Mouse (Mus musculus) midbrain, embryonic 13.5 days (tissue): Measurements from ENCODE around the gene Hnrnpa1. TPM values are rescaled to one million over a fixed set of nuclear protein-coding genes. Genes with fewer than 3 reads are reported as not detected.

ENCODE experiments used
- ATAC-seq: fragments of 200-750 bp; cut with Nextera tagmentation; 2 replicates; pipeline ENCODE4 v1.8.0; 2017; ENCODE audit warnings: mild to moderate bottlenecking, moderate TSS enrichment, moderate library complexity
- H3K27ac ChIP-seq: fragments of 300-500 bp; sonication (generic); 2 replicates; pipeline ENCODE4 v1.5.1; 2015; ENCODE audit warnings: inconsistent platforms, mild to moderate bottlenecking, moderate library complexity
- H3K27me3 ChIP-seq: fragments of 300-500 bp; sonication (generic); 2 replicates; pipeline ENCODE4 v1.6.1; 2015; ENCODE audit warnings: mild to moderate bottlenecking, inconsistent platforms
- H3K36me3 ChIP-seq: fragments of 300-500 bp; sonication (generic); 2 replicates; pipeline ENCODE4 v1.6.1; 2015; ENCODE audit warnings: mild to moderate bottlenecking, inconsistent platforms
- H3K4me1 ChIP-seq: fragments of 300-500 bp; sonication (generic); replicated peaks from 2 replicates; pipeline ENCODE4 v1.6.1; 2015; ENCODE audit warnings: inconsistent platforms
- H3K4me2 ChIP-seq: fragments of 300-500 bp; sonication (generic); replicated peaks from 2 replicates; pipeline ENCODE4 v1.6.1; 2015; ENCODE audit warnings: moderate library complexity, mild to moderate bottlenecking, inconsistent platforms
- H3K4me3 ChIP-seq: fragments of 300-500 bp; sonication (generic); replicated peaks from 2 replicates; pipeline ENCODE4 v1.5.1; 2015; ENCODE audit warnings: mild to moderate bottlenecking, inconsistent platforms
- H3K9ac ChIP-seq: fragments of 300-500 bp; sonication (generic); replicated peaks from 2 replicates; pipeline ENCODE4 v1.6.1; 2015; ENCODE audit warnings: mild to moderate bottlenecking, inconsistent platforms
- H3K9me3 ChIP-seq: fragments of 300-500 bp; sonication (generic); 2 replicates; pipeline ENCODE4 v1.6.1; 2016; ENCODE audit warnings: mild to moderate bottlenecking, inconsistent platforms
- WGBS: fragments of 180-500 bp; shearing (Covaris S2); methylation state at CpG from one replicate; pipeline ENCODE4 v1.1.7; 2015; 5-methylcytosine and 5-hydroxymethylcytosine counted together
- polyA plus RNA-seq: library from polyadenylated mRNA; unstranded; fragments of >200 nt; fragmentation: Nextera tagmentation; extraction: Ambion mirVana; gene quantifications from 2 replicates; pipeline ENCODE4 v1.2.1, GENCODE M21; 2015

Gene Hnrnpa1
- polyA plus RNA-seq = 1,022 and 1,113 TPM in 2 replicates

- peak; percentile 92 for ATAC-seq
- H3K4me1 ChIP-seq = peaks cover 48% of the 10 kb centered on the region
- H3K9me3 ChIP-seq = no peaks in the 10 kb centered on the region
- under 1% methylated on average over 47 of the region's 47 CpGs for WGBS
- H3K27me3 ChIP-seq = no peaks in the 10 kb centered on the region
- H3K4me3 ChIP-seq = peak within 1 kb of the TSS; percentile 77
- peak within 1 kb of the TSS; percentile 80 for H3K9ac ChIP-seq
- H3K27ac ChIP-seq = peak within 1 kb of the TSS; percentile 95
- H3K4me2 ChIP-seq = peak within 1 kb of the TSS; percentile 94
- peaks cover 41% of the 10 kb centered on the region for H3K36me3 ChIP-seq
Observed at GRCm38 (mm10) chr15:103240160-103241028, at the start of gene Hnrnpa1. Hnrnpa1 (plus strand) TSS chr15:103240432.

GRCm38 (mm10) chr15:103190531-103191462 lies 49.4 kb upstream of the Hnrnpa1 start:
- H3K27ac ChIP-seq = no peak overlapping the region
- H3K36me3 ChIP-seq = peaks cover 45% of the 10 kb centered on the region
- no peak overlapping the region for H3K4me2 ChIP-seq
- no peak overlapping the region for H3K4me3 ChIP-seq
- ATAC-seq = no peak; the same call in 1 of the 2 replicates
- no peaks in the 10 kb centered on the region for H3K9me3 ChIP-seq
- no peak overlapping the region; the same call in 1 of the 2 replicates for H3K9ac ChIP-seq
- H3K27me3 ChIP-seq = no peaks in the 10 kb centered on the region
- 0 out of 2 replicates have a peak, but pooled peaks cover 3% of the 10 kb centered on the region for H3K4me1 ChIP-seq
- 69% methylated on average over 10 of the region's 10 CpGs for WGBS

GRCm38 (mm10) chr15:103193606-103194005 lies 46.6 kb upstream of the Hnrnpa1 start:
- H3K36me3 ChIP-seq = peaks cover 72% of the 10 kb centered on the region
- H3K27me3 ChIP-seq = no peaks in the 10 kb centered on the region
- no peaks in the 10 kb centered on the region for H3K9me3 ChIP-seq
- ATAC-seq = no peak
- 92% methylated on average over 2 of the region's 2 CpGs for WGBS
- H3K4me3 ChIP-seq = no peak overlapping the region
- H3K4me1 ChIP-seq = no peaks in the 10 kb centered on the region
- no peak overlapping the region for H3K9ac ChIP-seq
- no peak overlapping the region for H3K4me2 ChIP-seq
- no peak overlapping the region for H3K27ac ChIP-seq

GRCm38 (mm10) chr15:103196835-103197234 lies 43.4 kb upstream of the Hnrnpa1 start:
- H3K27ac ChIP-seq = no peak overlapping the region
- H3K9ac ChIP-seq = no peak overlapping the region
- no peak for ATAC-seq
- H3K4me2 ChIP-seq = no peak overlapping the region
- H3K27me3 ChIP-seq = no peaks in the 10 kb centered on the region
- no peak overlapping the region for H3K4me3 ChIP-seq
- no peaks in the 10 kb centered on the region for H3K9me3 ChIP-seq
- H3K4me1 ChIP-seq = no peaks in the 10 kb centered on the region
- H3K36me3 ChIP-seq = peaks cover 80% of the 10 kb centered on the region
- 98% methylated on average over 1 of the region's 1 CpGs for WGBS

- no peak for ATAC-seq
Observed at GRCm38 (mm10) chr15:103197785-103198184, 42.4 kb upstream of the Hnrnpa1 start.

GRCm38 (mm10) chr15:103202088-103202793 lies 38.0 kb upstream of the Hnrnpa1 start:
- Histone ChIP-seq H3K27ac (no peak overlapping the region), H3K27me3 (no peaks in the 10 kb centered on the region), H3K4me3 (no peak overlapping the region), H3K9ac (no peak overlapping the region), H3K36me3 (peaks cover 68% of the 10 kb centered on the region), H3K9me3 (no peaks in the 10 kb centered on the region), H3K4me1 (no peaks in the 10 kb centered on the region), H3K4me2 (no peak overlapping the region)
- WGBS = 80% methylated on average over 6 of the region's 6 CpGs
- ATAC-seq = no peak

More at GRCm38 (mm10) chr15:103197785-103198184, 42.4 kb upstream of the Hnrnpa1 start:
- Histone ChIP-seq H3K9ac (no peak overlapping the region), H3K27me3 (no peaks in the 10 kb centered on the region), H3K4me3 (no peak overlapping the region), H3K9me3 (no peaks in the 10 kb centered on the region), H3K27ac (no peak overlapping the region), H3K36me3 (peaks cover 73% of the 10 kb centered on the region), H3K4me1 (no peaks in the 10 kb centered on the region), H3K4me2 (no peak overlapping the region)
- 86% methylated on average over 4 of the region's 4 CpGs for WGBS

- Histone ChIP-seq H3K4me2 (no peak overlapping the region), H3K9ac (no peak overlapping the region), H3K36me3 (peaks cover 65% of the 10 kb centered on the region), H3K27ac (no peak overlapping the region; the same call in 1 of the 2 replicates), H3K9me3 (no peaks in the 10 kb centered on the region), H3K27me3 (no peaks in the 10 kb centered on the region), H3K4me1 (no peaks in the 10 kb centered on the region), H3K4me3 (no peak overlapping the region)
- ATAC-seq = no peak
- WGBS = 66% methylated on average over 2 of the region's 2 CpGs
Observed at GRCm38 (mm10) chr15:103205156-103205555, 35.1 kb upstream of the Hnrnpa1 start.

- Histone ChIP-seq H3K4me2 (peak overlapping the region; percentile 50), H3K4me3 (peak overlapping the region; percentile 21), H3K9ac (peak overlapping the region; percentile 2), H3K27ac (peak overlapping the region; percentile 61), H3K27me3 (no peaks in the 10 kb centered on the region), H3K36me3 (peaks cover 37% of the 10 kb centered on the region), H3K9me3 (no peaks in the 10 kb centered on the region), H3K4me1 (peaks cover 45% of the 10 kb centered on the region)
- WGBS = 12% methylated on average over 2 of the region's 2 CpGs
- ATAC-seq = no peak
Observed at GRCm38 (mm10) chr15:103214149-103214548, 26.1 kb upstream of the Hnrnpa1 start.

GRCm38 (mm10) chr15:103214971-103215907 lies 25.0 kb upstream of the Hnrnpa1 start:
- Histone ChIP-seq H3K36me3 (peaks cover 30% of the 10 kb centered on the region), H3K9me3 (no peaks in the 10 kb centered on the region), H3K4me3 (peak overlapping the region; percentile 39), H3K4me1 (peaks cover 47% of the 10 kb centered on the region), H3K9ac (peak overlapping the region; percentile 64), H3K4me2 (peak overlapping the region; percentile 61), H3K27me3 (no peaks in the 10 kb centered on the region), H3K27ac (peak overlapping the region; percentile 91)
- peak; percentile 96 for ATAC-seq
- WGBS = under 1% methylated on average over 15 of the region's 15 CpGs

- H3K27ac ChIP-seq = peak overlapping the region; percentile 91
- no peaks in the 10 kb centered on the region for H3K27me3 ChIP-seq
- H3K9ac ChIP-seq = no peak overlapping the region
- no peaks in the 10 kb centered on the region for H3K9me3 ChIP-seq
- no peak for ATAC-seq
- peak overlapping the region; percentile 61 for H3K4me2 ChIP-seq
- 22% methylated on average over 2 of the region's 2 CpGs for WGBS
- peak overlapping the region; percentile 39; the same call in 1 of the 2 replicates for H3K4me3 ChIP-seq
- H3K4me1 ChIP-seq = peaks cover 55% of the 10 kb centered on the region
- H3K36me3 ChIP-seq = peaks cover 22% of the 10 kb centered on the region
Observed at GRCm38 (mm10) chr15:103216052-103216451, 24.2 kb upstream of the Hnrnpa1 start.
